Mouse (Mus musculus) forebrain, embryonic 11.5 days (tissue): ENCODE data around the gene Stard8. TPM values are rescaled to one million over a fixed set of nuclear protein-coding genes. Genes with fewer than 3 reads are reported as not detected.

ENCODE experiments used
- ATAC-seq: fragments of 200-750 bp; cut with Nextera tagmentation; replicated peaks from 2 replicates; pipeline ENCODE4 v1.8.0; 2017; ENCODE audit warnings: moderate TSS enrichment; ENCODE audit not compliant: low FRiP score
- DNase-seq: peaks from one replicate; pipeline ENCODE4 v3.0.0-alpha.2; 2017; ENCODE audit warnings: low spot score
- H3K27ac ChIP-seq: fragments of 300-500 bp; sonication (generic); 2 replicates; pipeline ENCODE4 v1.5.1; 2014; ENCODE audit warnings: low read depth, low read length
- H3K27me3 ChIP-seq: fragments of 300-500 bp; sonication (generic); 2 replicates; pipeline ENCODE4 v1.6.1; 2014; ENCODE audit warnings: mild to moderate bottlenecking, low read length, mixed read lengths; ENCODE audit not compliant: control insufficient read depth, insufficient read depth
- H3K36me3 ChIP-seq: fragments of 300-500 bp; sonication (generic); 2 replicates; pipeline ENCODE4 v1.6.1; 2014; ENCODE audit warnings: mild to moderate bottlenecking, low read length, moderate library complexity, mixed read lengths; ENCODE audit not compliant: control insufficient read depth, insufficient read depth
- H3K4me1 ChIP-seq: fragments of 300-500 bp; sonication (generic); replicated peaks from 2 replicates; pipeline ENCODE4 v1.6.1; 2014; ENCODE audit warnings: low read length, mixed read lengths; ENCODE audit not compliant: control insufficient read depth, insufficient read depth
- H3K4me2 ChIP-seq: fragments of 300-500 bp; sonication (generic); 2 replicates; pipeline ENCODE4 v1.6.1; 2014; ENCODE audit warnings: low read depth, mild to moderate bottlenecking, low read length, moderate library complexity, mixed read lengths; ENCODE audit not compliant: severe bottlenecking
- H3K4me3 ChIP-seq: fragments of 300-500 bp; sonication (generic); 2 replicates; pipeline ENCODE4 v1.5.1; 2014; ENCODE audit warnings: low read depth, low read length
- H3K9ac ChIP-seq: fragments of 300-500 bp; sonication (generic); 2 replicates; pipeline ENCODE4 v1.6.1; 2014; ENCODE audit warnings: low read length
- H3K9me3 ChIP-seq: fragments of 300-500 bp; sonication (generic); 2 replicates; pipeline ENCODE4 v1.6.1; 2016; ENCODE audit warnings: low read length, mixed read lengths; ENCODE audit not compliant: control insufficient read depth
- WGBS: fragments of 180-500 bp; shearing (Covaris S2); extraction: QIAGEN DNeasy Blood & Tissue Kit; methylation state at CpG from one replicate; pipeline ENCODE4 v1.1.7; 2014; 5-methylcytosine and 5-hydroxymethylcytosine counted together
- polyA plus RNA-seq: library from polyadenylated mRNA; unstranded; fragments of >200 nt; fragmentation: Nextera tagmentation; extraction: Ambion mirVana; gene quantifications from 2 replicates; pipeline ENCODE4 v1.2.1, GENCODE M21; 2014

Stard8 gene
- polyA plus RNA-seq, 1 experiment from 2014 or later = 8.9 TPM

- Histone ChIP-seq H3K27me3 (peaks cover 2% of the 10 kb centered on the region; the same call in 1 of the 2 replicates), H3K4me1 (no peaks in the 10 kb centered on the region), H3K4me3 (no peak overlapping the region), H3K9ac (no peak overlapping the region), H3K9me3 (no peaks in the 10 kb centered on the region), H3K4me2 (no peak overlapping the region), H3K36me3 (no peaks in the 10 kb centered on the region), H3K27ac (no peak overlapping the region)
- 90% methylated on average over 5 of the region's 5 CpGs for WGBS
- ATAC-seq (no peak), DNase-seq (no peak)
Observed at GRCm38 (mm10) chrX:99010581-99010980, 7.5 kb downstream of the Stard8 start.

GRCm38 (mm10) chrX:99011281-99011680 is 8.2 kb downstream of the Stard8 start:
- no peak overlapping the region for H3K4me2 ChIP-seq
- no peak overlapping the region for H3K9ac ChIP-seq
- H3K36me3 ChIP-seq = no peaks in the 10 kb centered on the region
- no peak for ATAC-seq
- H3K27me3 ChIP-seq = peaks cover 2% of the 10 kb centered on the region; the same call in 1 of the 2 replicates
- no peak for DNase-seq
- no peaks in the 10 kb centered on the region for H3K9me3 ChIP-seq
- H3K27ac ChIP-seq = no peak overlapping the region
- no peak overlapping the region for H3K4me3 ChIP-seq
- no peaks in the 10 kb centered on the region for H3K4me1 ChIP-seq
- 85% methylated on average over 3 of the region's 3 CpGs for WGBS

GRCm38 (mm10) chrX:99012486-99012885 is 9.4 kb downstream of the Stard8 start:
- Histone ChIP-seq H3K9me3 (no peaks in the 10 kb centered on the region), H3K36me3 (no peaks in the 10 kb centered on the region), H3K27me3 (peaks cover 3% of the 10 kb centered on the region; the same call in 1 of the 2 replicates), H3K4me3 (no peak overlapping the region), H3K4me1 (no peaks in the 10 kb centered on the region), H3K9ac (no peak overlapping the region), H3K4me2 (no peak overlapping the region), H3K27ac (no peak overlapping the region)
- ATAC-seq (no peak), DNase-seq (no peak)
- 67% methylated on average over 3 of the region's 3 CpGs for WGBS

GRCm38 (mm10) chrX:99015705-99016104 is 12.7 kb downstream of the Stard8 start:
- WGBS = 78% methylated on average over 2 of the region's 2 CpGs
- DNase-seq = no peak
- H3K9me3 ChIP-seq = no peaks in the 10 kb centered on the region
- H3K27me3 ChIP-seq = peaks cover 10% of the 10 kb centered on the region
- H3K4me2 ChIP-seq = no peak overlapping the region
- ATAC-seq = no peak
- H3K27ac ChIP-seq = no peak overlapping the region
- H3K4me1 ChIP-seq = no peaks in the 10 kb centered on the region
- H3K9ac ChIP-seq = no peak overlapping the region
- H3K4me3 ChIP-seq = no peak overlapping the region
- no peaks in the 10 kb centered on the region for H3K36me3 ChIP-seq

GRCm38 (mm10) chrX:99016987-99017386 is 13.9 kb downstream of the Stard8 start:
- Histone ChIP-seq H3K9ac (no peak overlapping the region), H3K4me3 (no peak overlapping the region), H3K36me3 (no peaks in the 10 kb centered on the region), H3K27ac (no peak overlapping the region), H3K27me3 (peaks cover 10% of the 10 kb centered on the region), H3K9me3 (no peaks in the 10 kb centered on the region), H3K4me1 (no peaks in the 10 kb centered on the region), H3K4me2 (no peak overlapping the region)
- ATAC-seq = no peak
- no peak for DNase-seq
- WGBS = 78% methylated on average over 8 of the region's 8 CpGs

GRCm38 (mm10) chrX:99017874-99018273 is 14.8 kb downstream of the Stard8 start:
- Histone ChIP-seq H3K27ac (no peak overlapping the region), H3K36me3 (no peaks in the 10 kb centered on the region), H3K27me3 (peaks cover 16% of the 10 kb centered on the region), H3K4me1 (no peaks in the 10 kb centered on the region), H3K4me3 (no peak overlapping the region), H3K4me2 (no peak overlapping the region), H3K9ac (no peak overlapping the region), H3K9me3 (no peaks in the 10 kb centered on the region)
- WGBS = 83% methylated on average over 6 of the region's 6 CpGs
- no peak for ATAC-seq
- DNase-seq = no peak

- Histone ChIP-seq H3K27ac (no peak overlapping the region), H3K4me2 (no peak overlapping the region), H3K9me3 (no peaks in the 10 kb centered on the region), H3K4me3 (no peak overlapping the region), H3K36me3 (no peaks in the 10 kb centered on the region), H3K9ac (no peak overlapping the region), H3K27me3 (peaks cover 16% of the 10 kb centered on the region), H3K4me1 (no peaks in the 10 kb centered on the region)
- DNase-seq = no peak
- WGBS = 81% methylated on average over 4 of the region's 4 CpGs
- no peak for ATAC-seq
Observed at GRCm38 (mm10) chrX:99019303-99019702, 16.3 kb downstream of the Stard8 start.

GRCm38 (mm10) chrX:99020215-99020614 is 17.2 kb downstream of the Stard8 start:
- Histone ChIP-seq H3K36me3 (no peaks in the 10 kb centered on the region), H3K27ac (no peak overlapping the region), H3K9ac (no peak overlapping the region), H3K4me1 (no peaks in the 10 kb centered on the region), H3K27me3 (peaks cover 15% of the 10 kb centered on the region), H3K4me2 (no peak overlapping the region), H3K4me3 (no peak overlapping the region), H3K9me3 (no peaks in the 10 kb centered on the region)
- ATAC-seq (peak; percentile 83), DNase-seq (peak; percentile 64)
- WGBS = 30% methylated on average over 4 of the region's 4 CpGs

GRCm38 (mm10) chrX:99021593-99021992 is 18.5 kb downstream of the Stard8 start:
- Histone ChIP-seq H3K4me2 (no peak overlapping the region), H3K36me3 (no peaks in the 10 kb centered on the region), H3K4me3 (no peak overlapping the region), H3K9me3 (no peaks in the 10 kb centered on the region), H3K4me1 (no peaks in the 10 kb centered on the region), H3K27me3 (peaks cover 16% of the 10 kb centered on the region), H3K27ac (no peak overlapping the region), H3K9ac (no peak overlapping the region)
- WGBS = 94% methylated on average over 2 of the region's 2 CpGs
- DNase-seq = no peak
- no peak for ATAC-seq
